Mouse (Mus musculus) c-Kit-positive CD71-negative TER-119-negative erythroid progenitor cells, embryonic 14.5 days (primary cell): ENCODE data around the gene Abhd12.

Experiments
- DNase-seq: peaks from one replicate; pipeline ENCODE4 v3.0.0-alpha.2; 2013; ENCODE audit warnings: low read depth

Abhd12 gene

GRCm38 (mm10) chr2:150847436-150847995, 57.0 kb downstream of the Abhd12 start:
- no peak for DNase-seq

DNA sequence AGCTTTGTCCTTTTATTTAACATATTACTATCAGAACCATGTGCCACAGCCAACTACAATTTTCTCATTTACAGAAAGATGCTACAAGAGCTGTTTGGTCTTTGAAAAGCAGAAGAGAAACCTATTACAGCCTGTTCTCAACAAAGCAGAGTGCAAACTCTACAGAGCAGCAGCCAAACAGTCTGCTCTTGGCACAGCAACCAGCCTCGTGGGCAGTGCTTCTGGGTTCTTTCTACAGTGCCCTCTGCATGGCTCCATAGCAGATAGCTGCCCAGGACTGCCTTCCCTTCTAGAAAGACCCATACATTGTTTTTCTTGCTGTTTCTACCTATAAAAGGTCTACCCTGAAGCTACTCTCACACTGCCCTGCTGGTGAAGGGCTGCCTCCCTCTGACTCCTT, 59.7 kb downstream of the Abhd12 start:
- DNase-seq: no peak

DNA sequence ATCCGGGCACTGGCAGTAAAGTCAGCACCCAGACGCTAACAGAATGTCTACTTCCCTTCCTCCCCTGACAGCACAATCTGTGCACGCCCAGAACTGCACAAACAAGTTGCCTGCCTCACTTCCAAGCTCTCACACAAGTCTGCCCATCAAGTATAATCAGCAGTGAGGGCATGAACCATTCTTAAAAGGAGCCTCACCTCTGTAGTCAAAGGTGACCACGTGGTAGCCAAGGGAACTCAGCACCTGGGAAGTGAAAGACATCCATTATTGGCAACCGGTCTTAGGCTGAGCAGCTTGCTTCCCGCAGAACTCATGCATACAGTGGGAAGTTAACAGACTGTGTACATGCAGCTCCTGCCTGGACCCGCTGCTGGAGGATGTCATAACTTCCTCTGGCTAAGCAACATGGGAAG, 62.5 kb downstream of the Abhd12 start:
- DNase-seq: no peak

DNA sequence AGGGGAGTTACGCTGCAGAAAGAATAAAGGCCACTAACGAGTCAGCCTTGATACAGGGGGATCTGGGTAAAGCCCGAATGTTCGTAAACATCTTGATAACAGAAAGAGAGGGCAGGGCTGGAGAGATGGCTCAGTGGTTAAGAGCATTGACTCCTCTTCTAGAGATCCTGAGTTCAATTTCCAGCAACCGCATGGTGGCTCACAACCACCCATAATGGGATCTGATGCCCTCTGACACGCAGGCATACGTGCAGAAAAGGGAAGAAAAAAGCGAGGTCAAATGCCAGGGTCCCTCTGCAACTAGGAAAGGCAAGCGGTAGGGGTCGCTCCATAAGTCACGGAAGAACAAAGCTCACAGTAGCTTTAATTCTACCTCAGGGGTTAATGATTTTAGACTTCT, 63.4 kb downstream of the Abhd12 start:
- DNase-seq: no peak

DNA sequence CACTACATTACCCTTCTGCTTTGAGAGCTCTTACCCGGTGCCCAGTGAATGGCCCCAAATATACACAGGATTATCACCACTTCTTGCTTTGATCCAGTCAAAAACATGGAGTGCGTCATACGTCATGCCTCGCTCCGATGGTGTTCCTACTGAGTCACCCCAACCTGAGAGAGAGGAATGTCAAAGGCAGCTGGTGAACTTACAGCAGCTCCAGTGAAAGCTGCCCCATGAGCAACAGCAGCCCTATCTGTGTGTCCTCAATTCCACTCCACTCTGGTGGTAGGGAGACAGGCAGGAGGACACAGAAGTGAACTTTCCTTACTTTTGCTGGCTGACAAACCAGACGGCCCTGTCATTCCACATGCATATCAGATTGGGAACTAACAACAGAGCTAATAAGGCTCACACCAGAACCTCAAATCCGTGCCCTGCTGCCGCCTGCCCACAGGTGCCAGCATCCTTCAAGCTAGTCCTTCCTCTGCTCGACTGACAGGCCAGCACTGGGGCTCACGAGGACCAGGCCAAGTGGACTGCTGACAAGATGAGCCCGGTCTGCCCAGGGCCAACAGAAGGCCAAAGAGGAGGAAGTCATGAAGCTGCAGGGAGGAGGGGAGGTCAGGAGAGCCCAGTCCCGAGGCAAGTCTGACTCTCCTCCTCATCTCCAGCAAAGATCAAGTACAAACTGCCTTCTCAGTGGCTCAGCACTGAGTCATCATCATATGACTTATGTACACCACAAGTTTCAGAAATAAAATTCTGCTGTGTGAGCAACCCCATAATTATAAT, 64.7 kb downstream of the Abhd12 start:
- no peak for DNase-seq

GRCm38 (mm10) chr2:150837781-150838180, 66.8 kb downstream of the Abhd12 start:
- DNase-seq: no peak

DNA sequence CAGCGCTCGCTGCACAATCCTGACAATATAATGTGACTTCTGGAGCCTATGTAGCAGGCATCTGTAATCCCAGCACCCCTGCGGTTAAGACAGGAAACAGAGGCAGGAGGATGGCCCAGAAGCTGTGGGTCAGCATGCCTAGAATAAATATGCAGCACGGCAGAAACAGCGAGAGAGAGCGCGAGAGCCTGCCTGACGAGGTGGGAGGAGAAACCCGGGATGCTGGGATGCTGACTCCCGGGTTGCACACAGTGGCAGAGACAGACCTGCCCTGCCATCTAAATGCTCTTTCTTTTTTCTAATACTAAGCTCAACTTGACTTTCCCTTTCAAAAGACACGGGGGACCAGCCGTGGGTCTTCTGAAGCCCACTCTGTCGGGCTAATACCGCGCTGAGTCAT, 67.6 kb downstream of the Abhd12 start:
- DNase-seq: no peak

DNA sequence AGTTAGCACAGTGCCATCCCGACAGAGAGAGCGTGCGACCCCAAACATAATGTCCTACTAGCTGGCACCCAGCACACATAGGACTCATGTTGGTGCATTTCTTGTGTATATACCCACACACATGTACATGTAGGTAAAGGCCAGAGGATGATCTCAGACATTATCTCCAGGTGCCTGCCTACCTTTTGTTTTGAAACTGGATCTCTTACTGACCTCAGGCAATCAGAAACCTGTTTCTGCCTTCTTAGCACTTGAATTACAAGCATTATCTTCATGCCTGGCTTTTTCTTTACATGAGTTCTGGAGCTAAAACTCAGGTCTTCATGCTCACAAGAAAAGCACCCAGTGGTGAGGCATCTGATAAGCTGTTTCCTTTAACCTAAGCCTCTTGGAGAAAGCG, 68.6 kb downstream of the Abhd12 start:
- DNase-seq: no peak

- DNase-seq: no peak
These were observed 69.9 kb downstream of the Abhd12 start for GRCm38 (mm10) chr2:150834616-150835015.

- DNase-seq: no peak
These were observed 72.5 kb downstream of the Abhd12 start for GRCm38 (mm10) chr2:150832029-150832428.

- no peak for DNase-seq
These were observed 73.6 kb downstream of the Abhd12 start for GRCm38 (mm10) chr2:150830911-150831441.

- no peak for DNase-seq
These were observed 74.5 kb downstream of the Abhd12 start for GRCm38 (mm10) chr2:150830011-150830410.

GRCm38 (mm10) chr2:150828654-150829053, 75.9 kb downstream of the Abhd12 start:
- DNase-seq: no peak

DNA sequence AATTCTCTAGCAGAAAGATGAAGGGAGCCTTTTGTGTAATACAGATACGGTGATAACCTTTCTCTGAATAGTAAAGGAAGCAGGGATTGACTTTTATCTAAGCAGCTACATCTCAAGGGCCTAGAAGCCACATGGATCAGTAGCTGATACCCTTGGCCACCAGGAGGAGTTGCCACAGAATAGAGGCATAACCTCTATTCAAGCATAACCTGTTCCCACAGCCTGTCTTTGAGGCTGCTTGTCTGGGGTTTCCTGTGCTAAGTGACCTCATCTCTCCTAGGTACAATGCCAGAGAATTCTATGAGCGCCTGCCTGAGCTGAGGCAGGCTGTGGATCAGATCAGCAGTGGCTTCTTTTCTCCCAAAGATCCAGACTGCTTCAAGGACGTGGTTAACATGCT, 76.4 kb downstream of the Abhd12 start:
- no peak for DNase-seq

DNA sequence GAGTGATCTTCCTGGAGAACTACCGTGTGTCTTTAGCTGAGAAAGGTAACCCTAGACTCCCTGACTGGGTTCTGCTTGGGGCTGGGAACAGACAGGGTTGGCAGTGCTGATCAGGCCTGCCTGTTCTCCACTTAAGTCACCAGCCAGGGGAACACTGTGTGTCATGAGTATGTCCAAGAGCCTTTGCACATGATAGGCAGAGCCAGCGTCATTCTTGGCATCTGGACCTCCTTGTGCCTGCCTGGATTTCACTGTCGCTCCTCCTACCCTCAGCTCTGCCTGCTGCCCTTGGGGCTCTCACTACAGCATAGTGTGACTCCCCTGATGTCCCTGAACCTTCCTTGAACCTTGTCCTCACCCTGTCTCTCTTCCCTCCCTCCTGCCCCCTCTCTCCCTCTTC, 78.1 kb downstream of the Abhd12 start:
- no peak for DNase-seq

GRCm38 (mm10) chr2:150822987-150823386, 81.6 kb downstream of the Abhd12 start:
- DNase-seq: no peak

GRCm38 (mm10) chr2:150820720-150821119, 83.8 kb downstream of the Abhd12 start:
- no peak for DNase-seq

- no peak for DNase-seq
These were observed 85.8 kb downstream of the Abhd12 start for GRCm38 (mm10) chr2:150818742-150819141.

GRCm38 (mm10) chr2:150816676-150817402, 87.7 kb downstream of the Abhd12 start:
- DNase-seq: no peak

DNA sequence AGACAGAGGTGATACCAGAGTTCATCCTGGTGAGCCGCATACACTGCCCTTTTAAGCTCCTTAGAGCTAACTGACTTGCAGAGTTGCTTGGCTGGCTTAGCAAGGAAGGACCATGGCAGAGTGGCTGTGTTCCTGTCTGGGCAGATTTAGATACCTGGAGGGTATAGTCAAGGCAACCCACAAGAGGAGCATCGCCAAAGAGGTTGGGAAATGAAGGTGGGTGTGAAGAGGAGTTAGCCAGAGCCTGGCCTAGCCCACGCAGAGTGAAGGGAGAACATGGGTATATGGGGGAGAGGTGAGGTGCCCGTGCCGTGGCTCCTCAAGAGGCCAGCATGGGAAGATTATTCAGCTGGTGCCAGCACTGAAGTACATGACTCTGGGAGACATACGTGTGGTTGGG, 91.7 kb downstream of the Abhd12 start:
- no peak for DNase-seq

DNA sequence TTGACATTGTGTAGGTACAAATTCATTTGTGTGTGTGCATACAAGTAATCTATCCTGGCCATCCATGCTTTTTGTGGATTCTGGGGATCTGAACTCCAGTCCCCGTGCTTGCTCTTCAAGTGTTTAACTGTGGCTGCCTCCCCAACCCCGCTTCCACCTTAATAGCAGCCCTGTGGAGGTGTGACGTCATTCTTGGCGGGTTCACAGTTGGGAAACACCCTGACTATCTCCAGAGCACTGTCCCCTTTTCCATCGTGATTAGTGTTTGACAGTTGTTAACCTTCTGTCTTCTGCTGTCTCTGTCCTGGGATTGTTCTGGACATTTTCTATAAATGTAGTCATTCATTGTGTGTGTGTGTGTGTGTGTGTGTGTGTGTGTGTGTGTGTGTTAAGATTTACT, 93.9 kb downstream of the Abhd12 start:
- no peak for DNase-seq

DNA sequence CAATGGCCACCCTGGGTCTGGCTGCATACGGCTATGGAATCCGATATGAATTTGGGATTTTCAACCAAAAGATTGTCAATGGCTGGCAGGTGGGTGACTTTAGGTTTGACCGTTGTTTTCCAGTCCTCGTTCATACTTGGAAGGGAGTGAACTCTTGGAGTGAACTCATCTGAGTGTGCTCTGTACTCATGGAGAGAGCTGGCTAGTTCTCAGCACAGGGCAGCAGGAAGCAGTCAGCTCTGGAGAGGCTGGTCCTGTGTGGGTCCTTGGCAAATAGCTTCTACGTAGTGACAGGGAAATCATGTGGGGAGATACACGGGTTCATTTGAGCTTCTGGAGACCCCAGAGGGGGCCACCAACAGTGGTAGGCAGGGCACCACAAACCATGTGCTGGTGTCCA, 95.7 kb downstream of the Abhd12 start:
- DNase-seq: no peak

GRCm38 (mm10) chr2:150808381-150808780, 96.2 kb downstream of the Abhd12 start:
- no peak for DNase-seq
